Mouse (Mus musculus): ENCODE measurements around the gene Mul1. TPM values are rescaled to one million over a fixed set of nuclear protein-coding genes. Genes with fewer than 3 reads are reported as not detected.

Mul1 gene
- polyA plus RNA-seq, 1 experiment from 2014 or later = 14.5 TPM

- H3K9ac ChIP-seq = peak overlapping the region; percentile 33
- H3K4me2 ChIP-seq = no peak overlapping the region; the same call in 1 of the 2 replicates
- H3K27me3 ChIP-seq = peaks cover 53% of the 10 kb centered on the region
- 33% methylated on average over 15 of the region's 15 CpGs for WGBS
- H3K4me3 ChIP-seq (replicated peaks) = no peak overlapping the region
- peak; percentile 50; the same call in 1 of the 2 replicates for ATAC-seq (ENCODE audit: low FRiP score)
- H3K27ac ChIP-seq = peak overlapping the region; percentile 75
- peaks cover 37% of the 10 kb centered on the region for H3K4me1 ChIP-seq
- no peaks in the 10 kb centered on the region for H3K9me3 ChIP-seq
- H3K36me3 ChIP-seq (replicated peaks) = no peaks in the 10 kb centered on the region
Observed at GRCm38 (mm10) chr4:138447827-138448602, 13.5 kb downstream of the Mul1 start.

GRCm38 (mm10) chr4:138448872-138449615 lies 14.6 kb downstream of the Mul1 start:
- Histone ChIP-seq H3K27me3 (peaks cover 63% of the 10 kb centered on the region), H3K4me3 (replicated peaks) (no peak overlapping the region), H3K9me3 (no peaks in the 10 kb centered on the region), H3K4me2 (no peak overlapping the region), H3K9ac (no peak overlapping the region), H3K36me3 (replicated peaks) (no peaks in the 10 kb centered on the region), H3K27ac (no peak overlapping the region), H3K4me1 (peaks cover 47% of the 10 kb centered on the region)
- WGBS = 50% methylated on average over 7 of the region's 7 CpGs
- no peak for ATAC-seq (ENCODE audit: low FRiP score)

DNA sequence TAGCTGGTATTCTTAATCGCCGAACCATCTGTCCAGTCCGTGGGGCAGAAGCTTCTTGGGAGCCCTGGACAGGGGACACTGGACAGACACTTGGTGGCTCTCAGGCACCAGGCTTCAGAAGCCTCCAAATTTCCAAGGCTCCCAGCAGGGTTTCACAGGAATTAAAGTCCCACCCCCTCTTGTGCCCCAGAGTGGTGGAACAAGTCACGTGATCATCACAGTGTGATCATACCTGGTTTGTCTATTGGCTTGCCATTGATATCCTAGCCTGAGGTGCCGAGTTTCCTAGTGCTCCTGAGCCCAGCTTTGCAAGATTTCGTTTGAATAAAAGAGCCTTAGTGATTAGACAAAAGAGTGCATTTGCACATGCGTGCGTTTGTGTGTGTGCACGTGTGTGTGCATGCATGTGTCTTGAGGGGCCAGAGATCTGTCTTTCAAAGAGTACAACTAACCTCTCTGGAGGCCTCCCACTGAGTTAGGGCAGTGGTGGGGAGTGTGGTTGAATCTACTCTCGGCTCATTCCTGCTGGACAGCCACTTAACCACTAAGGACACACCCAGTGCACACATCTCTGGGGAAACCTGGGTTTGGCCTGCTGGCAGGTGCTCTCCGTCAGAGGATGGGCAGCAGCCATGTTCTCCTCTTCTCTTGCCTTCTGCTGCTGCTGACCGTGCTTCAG lies 15.3 kb downstream of the Mul1 start:
- no peak for ATAC-seq (ENCODE audit: low FRiP score)
- Histone ChIP-seq H3K9me3 (no peaks in the 10 kb centered on the region), H3K4me1 (peaks cover 48% of the 10 kb centered on the region), H3K36me3 (replicated peaks) (no peaks in the 10 kb centered on the region), H3K9ac (no peak overlapping the region), H3K4me2 (no peak overlapping the region), H3K27me3 (peaks cover 61% of the 10 kb centered on the region), H3K4me3 (replicated peaks) (no peak overlapping the region), H3K27ac (no peak overlapping the region)
- WGBS = 59% methylated on average over 12 of the region's 12 CpGs

- Histone ChIP-seq H3K9ac (no peak overlapping the region), H3K36me3 (replicated peaks) (no peaks in the 10 kb centered on the region), H3K27ac (no peak overlapping the region), H3K27me3 (peaks cover 73% of the 10 kb centered on the region), H3K9me3 (no peaks in the 10 kb centered on the region), H3K4me1 (peaks cover 59% of the 10 kb centered on the region), H3K4me3 (replicated peaks) (no peak overlapping the region), H3K4me2 (no peak overlapping the region)
- no peak for ATAC-seq (ENCODE audit: low FRiP score)
- 28% methylated on average over 15 of the region's 15 CpGs for WGBS
Observed at GRCm38 (mm10) chr4:138452306-138453096, 18.0 kb downstream of the Mul1 start.

DNA sequence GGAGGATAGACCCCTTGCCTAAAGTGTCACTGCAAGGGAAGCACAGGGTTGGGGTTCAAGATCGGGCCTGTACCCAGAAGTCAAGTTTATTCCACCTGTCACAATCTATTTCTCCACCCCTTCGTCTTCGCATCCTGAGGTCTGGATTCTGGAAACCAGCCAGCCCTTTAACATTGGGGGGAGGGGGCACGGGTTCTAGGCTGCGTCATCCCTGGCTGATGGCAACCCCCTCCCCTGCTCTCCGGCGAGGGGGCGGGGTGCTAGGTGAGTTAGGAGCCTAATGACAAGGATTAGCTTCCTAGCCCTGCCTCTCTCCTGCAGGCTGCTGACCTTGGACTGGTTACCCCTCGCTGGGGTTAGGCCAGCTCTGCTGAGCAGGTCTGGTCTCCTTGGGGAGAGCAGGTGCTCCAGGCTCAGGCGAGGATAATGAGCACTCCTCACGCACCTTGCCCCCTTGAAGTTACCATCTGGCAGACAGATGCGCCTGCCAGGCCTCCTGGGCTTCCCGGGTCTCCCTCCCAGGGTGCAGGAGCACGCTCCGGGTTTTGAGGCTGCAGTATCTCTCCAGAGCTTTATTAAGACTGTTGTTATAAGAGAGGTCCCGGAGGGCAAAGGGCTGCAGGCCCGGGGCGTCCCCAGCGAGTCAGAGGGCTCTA lies 18.8 kb downstream of the Mul1 start:
- H3K9ac ChIP-seq = peak overlapping the region; percentile 90; the same call in 1 of the 2 replicates
- peak; percentile 22; the same call in 1 of the 2 replicates for ATAC-seq (ENCODE audit: low FRiP score)
- H3K27ac ChIP-seq = peak overlapping the region; percentile 90
- H3K4me1 ChIP-seq = peaks cover 55% of the 10 kb centered on the region
- H3K27me3 ChIP-seq = peaks cover 76% of the 10 kb centered on the region
- peak overlapping the region; percentile 85 for H3K4me3 ChIP-seq (replicated peaks)
- peak overlapping the region; percentile 96 for H3K4me2 ChIP-seq
- 4% methylated on average over 19 of the region's 19 CpGs for whole genome bisulfite sequencing
- no peaks in the 10 kb centered on the region for H3K36me3 ChIP-seq (replicated peaks)
- no peaks in the 10 kb centered on the region for H3K9me3 ChIP-seq

GRCm38 (mm10) chr4:138453753-138454570 lies 19.5 kb downstream of the Mul1 start, which contains the start of gene Camk2n1:
Gene Camk2n1 (plus strand): TSS chr4:138454314.
- Histone ChIP-seq H3K9ac (peak within 1 kb of the TSS; percentile 90), H3K27me3 (peaks cover 78% of the 10 kb centered on the region), H3K36me3 (replicated peaks) (no peaks in the 10 kb centered on the region), H3K4me1 (peaks cover 55% of the 10 kb centered on the region), H3K4me3 (replicated peaks) (peak within 1 kb of the TSS; percentile 85), H3K4me2 (peak within 1 kb of the TSS; percentile 96), H3K9me3 (no peaks in the 10 kb centered on the region), H3K27ac (peak within 1 kb of the TSS; percentile 90)
- WGBS = under 1% methylated on average over 45 of the region's 64 CpGs
- ATAC-seq (ENCODE audit: low FRiP score) = peak; percentile 81

- Histone ChIP-seq H3K4me2 (peak overlapping the region; percentile 96), H3K4me3 (replicated peaks) (peak overlapping the region; percentile 85), H3K9ac (peak overlapping the region; percentile 90), H3K4me1 (peaks cover 57% of the 10 kb centered on the region), H3K27ac (peak overlapping the region; percentile 90), H3K9me3 (no peaks in the 10 kb centered on the region), H3K36me3 (replicated peaks) (no peaks in the 10 kb centered on the region), H3K27me3 (peaks cover 78% of the 10 kb centered on the region)
- ATAC-seq (ENCODE audit: low FRiP score) = peak; percentile 54
- WGBS = 1% methylated on average over 50 of the region's 78 CpGs
Observed at GRCm38 (mm10) chr4:138454571-138455140, 20.2 kb downstream of the Mul1 start.

GRCm38 (mm10) chr4:138455141-138455955 lies 20.9 kb downstream of the Mul1 start:
- H3K36me3 ChIP-seq (replicated peaks) = no peaks in the 10 kb centered on the region
- peak overlapping the region; percentile 96 for H3K4me2 ChIP-seq
- peak overlapping the region; percentile 90 for H3K9ac ChIP-seq
- peak overlapping the region; percentile 85 for H3K4me3 ChIP-seq (replicated peaks)
- H3K27ac ChIP-seq = peak overlapping the region; percentile 90
- peak; percentile 19; the same call in 1 of the 2 replicates for ATAC-seq (ENCODE audit: low FRiP score)
- H3K4me1 ChIP-seq = peaks cover 62% of the 10 kb centered on the region
- H3K9me3 ChIP-seq = no peaks in the 10 kb centered on the region
- peaks cover 78% of the 10 kb centered on the region for H3K27me3 ChIP-seq
- under 1% methylated on average over 58 of the region's 58 CpGs for WGBS

DNA sequence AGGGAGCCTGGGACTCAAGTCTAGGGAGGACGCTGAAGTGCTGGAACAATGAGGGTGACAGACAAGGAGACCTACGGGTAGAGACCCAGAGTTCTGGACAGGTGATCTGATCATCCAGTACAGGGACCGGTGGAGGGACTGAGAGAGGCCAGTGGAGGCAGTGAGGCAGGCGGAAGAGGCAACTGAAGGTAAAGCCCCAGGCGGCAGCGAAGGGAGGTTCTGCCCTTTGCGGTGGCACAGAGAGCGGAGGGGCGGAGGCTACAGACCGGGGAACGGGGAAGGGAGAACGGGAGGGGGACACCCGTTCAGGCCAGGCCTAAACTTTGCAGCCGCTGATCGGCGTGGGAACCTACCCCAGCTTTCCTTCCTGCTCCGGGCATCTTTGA lies 21.5 kb downstream of the Mul1 start:
- Histone ChIP-seq H3K4me3 (replicated peaks) (peak overlapping the region; percentile 85), H3K9ac (peak overlapping the region; percentile 90), H3K27ac (peak overlapping the region; percentile 90; the same call in 1 of the 2 replicates), H3K36me3 (replicated peaks) (no peaks in the 10 kb centered on the region), H3K9me3 (no peaks in the 10 kb centered on the region), H3K27me3 (peaks cover 75% of the 10 kb centered on the region), H3K4me1 (peaks cover 66% of the 10 kb centered on the region), H3K4me2 (peak overlapping the region; percentile 96)
- ATAC-seq (ENCODE audit: low FRiP score) = no peak
- under 1% methylated on average over 17 of the region's 17 CpGs for WGBS

DNA sequence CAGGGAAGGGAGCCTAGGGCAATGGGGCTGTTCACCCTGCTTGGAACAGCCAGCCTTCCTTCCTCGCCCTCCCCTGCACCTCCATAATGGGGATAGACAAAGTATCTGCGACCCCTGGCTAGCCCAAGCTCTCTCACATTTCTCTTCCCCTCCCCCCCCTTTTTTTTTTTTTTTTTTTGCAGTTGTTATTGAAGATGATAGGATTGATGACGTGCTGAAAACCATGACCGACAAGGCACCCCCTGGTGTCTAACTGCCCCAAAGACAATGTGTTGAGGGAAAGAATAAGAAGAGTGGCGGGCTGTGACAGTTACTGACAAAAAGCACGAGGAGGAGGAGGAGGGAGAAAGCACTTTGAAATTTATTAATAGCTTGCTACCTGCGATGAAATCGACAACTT lies 22.1 kb downstream of the Mul1 start:
- Histone ChIP-seq H3K36me3 (replicated peaks) (no peaks in the 10 kb centered on the region), H3K27me3 (peaks cover 73% of the 10 kb centered on the region), H3K4me3 (replicated peaks) (peak overlapping the region; percentile 85), H3K9me3 (no peaks in the 10 kb centered on the region), H3K9ac (peak overlapping the region; percentile 90), H3K4me2 (peak overlapping the region; percentile 96), H3K27ac (peak overlapping the region; percentile 90; the same call in 1 of the 2 replicates), H3K4me1 (peaks cover 66% of the 10 kb centered on the region)
- WGBS = 9% methylated on average over 5 of the region's 8 CpGs
- ATAC-seq (ENCODE audit: low FRiP score) = no peak

Measured in forebrain, embryonic 12.5 days (tissue).